Mouse (Mus musculus): ENCODE measurements around the gene Klf7. TPM values are rescaled to one million over a fixed set of nuclear protein-coding genes. Genes with fewer than 3 reads are reported as not detected.

Klf7 gene
- total and polyA plus RNA-seq, 3 experiments, result 1.6 to 3.1 TPM; not detected in 1

- peaks cover 26 to 38% of the 10 kb centered on the region in 2 experiments for H3K4me1 ChIP-seq (ENCODE audit: control insufficient read depth in 1 of 2, insufficient read depth in 2 of 2, low read length in 2 of 2)
- H3K9ac ChIP-seq (ENCODE audit: control insufficient read depth, low read depth, low read length, poor library complexity, severe bottlenecking), result peak overlapping the region; percentile 65
- peaks cover 0 to 62% of the 10 kb centered on the region in 2 experiments; a peak in 2 of 4 replicates for H3K36me3 ChIP-seq (ENCODE audit: control insufficient read depth in 1 of 2, insufficient read depth in 2 of 2, low read length in 2 of 2)
- peak overlapping the region; percentile 92 for H3K27ac ChIP-seq (ENCODE audit: control insufficient read depth, low read depth, low read length)
- peaks cover 3% of the 10 kb centered on the region; the same call in 1 of the 2 replicates for H3K79me2 ChIP-seq (ENCODE audit: control insufficient read depth, insufficient read depth, low read length, poor library complexity)
- peak; percentile 91 for DNase-seq (ENCODE audit: low read depth, low spot score)
- H3K4me3 ChIP-seq (ENCODE audit: control insufficient read depth in 1 of 2, insufficient read depth in 1 of 2, low read depth in 2 of 2, low read length in 2 of 2), result peak overlapping the region in 1 of 2 experiments; percentile 55; a peak in 2 of 4 replicates
- no peaks in the 10 kb centered on the region for H3K27me3 ChIP-seq (ENCODE audit: control insufficient read depth in 1 of 2, insufficient read depth in 2 of 2, low read length in 2 of 2)
- no peaks in the 10 kb centered on the region for H3K9me3 ChIP-seq (replicated peaks; ENCODE audit: insufficient read depth, low read length)
- TF ChIP-seq TCF12 (IDR thresholded peaks at IDR 0.05; ENCODE audit: low read depth, low read length), result peak; percentile 46; the same call in 1 of the 2 replicates
- no peak for TF ChIP-seq RAD21 (IDR thresholded peaks at IDR 0.05; ENCODE audit: low read depth, low read length)
- peak; percentile 67; the same call in 1 of the 2 replicates for TF ChIP-seq GATA1 (IDR thresholded peaks at IDR 0.05; ENCODE audit: low read depth, low read length)
- TF ChIP-seq EP300 (IDR thresholded peaks at IDR 0.05; ENCODE audit: low read depth in 1 of 2, low read length in 2 of 2), result peak; percentile 86 to 89
- TF ChIP-seq ETS1 (IDR thresholded peaks at IDR 0.05; ENCODE audit: low read depth, low read length), result peak; percentile 67; the same call in 1 of the 2 replicates
- no peak for TF ChIP-seq ZC3H11A (IDR thresholded peaks at IDR 0.05; ENCODE audit: low read depth, low read length)
- peak; percentile 87 for TF ChIP-seq JUND (IDR thresholded peaks at IDR 0.05; ENCODE audit: low read depth, low read length)
- no peak for TF ChIP-seq RCOR1 (IDR thresholded peaks at IDR 0.05; ENCODE audit: low read depth, low read length)
- TF ChIP-seq POLR2AphosphoS5 (IDR thresholded peaks at IDR 0.05; ENCODE audit: borderline replicate concordance, low read depth, low read length), result no peak
- peak; percentile 72 for TF ChIP-seq MAX (IDR thresholded peaks at IDR 0.05; ENCODE audit: low read length)
- TF ChIP-seq MAZ (IDR thresholded peaks at IDR 0.05; ENCODE audit: low read depth, low read length), result no peak
- no peak for TF ChIP-seq NRF1 (IDR thresholded peaks at IDR 0.05; ENCODE audit: insufficient read depth, low read depth, low read length, poor library complexity, severe bottlenecking)
- TF ChIP-seq HCFC1 (IDR thresholded peaks at IDR 0.05; ENCODE audit: low read depth, low read length), result peak; percentile 46; the same call in 1 of the 2 replicates
- no peak for TF ChIP-seq KAT2A (conservative IDR thresholded peaks at IDR 0.05; ENCODE audit: low read depth, low read length)
These were observed 43.9 kb downstream of the Klf7 start for GRCm38 (mm10) chr1:64078011-64078746.

GRCm38 (mm10) chr1:64074051-64074450, 48.0 kb downstream of the Klf7 start:
- Histone ChIP-seq H3K27me3 (ENCODE audit: control insufficient read depth in 1 of 2, insufficient read depth in 2 of 2, low read length in 2 of 2) (no peaks in the 10 kb centered on the region), H3K9ac (ENCODE audit: control insufficient read depth, low read depth, low read length, poor library complexity, severe bottlenecking) (no peak overlapping the region), H3K4me1 (ENCODE audit: control insufficient read depth in 1 of 2, insufficient read depth in 2 of 2, low read length in 2 of 2) (peaks cover 12 to 24% of the 10 kb centered on the region in 2 experiments), H3K79me2 (ENCODE audit: control insufficient read depth, insufficient read depth, low read length, poor library complexity) (no peaks in the 10 kb centered on the region), H3K9me3 (replicated peaks; ENCODE audit: insufficient read depth, low read length) (no peaks in the 10 kb centered on the region), H3K4me3 (ENCODE audit: control insufficient read depth in 1 of 2, insufficient read depth in 1 of 2, low read depth in 2 of 2, low read length in 2 of 2) (no peak overlapping the region), H3K27ac (ENCODE audit: control insufficient read depth, low read depth, low read length) (no peak overlapping the region), H3K36me3 (ENCODE audit: control insufficient read depth in 1 of 2, insufficient read depth in 2 of 2, low read length in 2 of 2) (peaks cover 0 to 29% of the 10 kb centered on the region in 2 experiments; a peak in 2 of 4 replicates)
- no peak for DNase-seq (ENCODE audit: low read depth, low spot score)
- TF ChIP-seq TAL1 (IDR thresholded peaks at IDR 0.05; ENCODE audit: low read length) (no peak), MYB (IDR thresholded peaks at IDR 0.05; ENCODE audit: low read depth, low read length) (no peak), E2F4 (IDR thresholded peaks at IDR 0.05; ENCODE audit: borderline replicate concordance, low read depth, low read length) (no peak)

All from MEL (cell line).